Mouse (Mus musculus): ENCODE data around the gene Slc7a15.

DNA sequence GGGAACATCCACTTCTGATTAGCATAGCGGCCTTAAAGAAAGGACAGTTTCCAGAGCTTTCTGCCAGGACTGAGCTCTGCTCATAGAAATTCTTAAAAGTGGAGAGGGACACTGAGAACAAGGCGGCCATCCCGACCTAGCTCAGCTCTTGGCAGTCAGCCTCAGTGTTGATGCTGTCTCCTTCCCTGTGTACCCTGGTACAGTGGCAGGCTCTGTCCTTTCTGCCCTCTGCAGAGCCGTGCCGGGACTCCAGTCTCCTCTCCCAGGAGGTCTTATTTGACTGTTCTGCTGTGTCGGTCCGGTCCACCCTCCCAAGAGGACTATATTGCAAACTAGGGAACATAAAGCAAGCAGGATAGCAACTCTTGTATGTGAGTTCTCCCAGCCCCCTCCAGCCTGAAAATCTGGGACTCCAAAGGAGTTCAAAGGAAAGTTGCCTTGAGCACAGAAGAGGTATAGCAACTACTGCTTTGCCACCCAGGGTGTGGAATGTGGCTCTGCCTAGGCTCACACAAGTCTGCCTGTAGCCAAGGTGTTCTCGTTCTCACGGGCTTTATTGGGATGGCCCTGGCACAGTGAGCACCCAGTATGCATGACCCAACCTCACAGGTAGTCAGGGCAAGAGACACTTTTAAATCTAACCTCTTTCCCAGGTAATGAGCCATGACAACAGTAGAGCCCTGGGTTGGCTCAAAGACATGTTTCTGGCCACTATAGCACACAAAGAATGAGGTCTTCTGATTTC is 62.5 kb downstream of the Slc7a15 start:
- TF ChIP-seq POLR2A (IDR thresholded peaks at IDR 0.05; ENCODE audit: insufficient read depth, low read length) (no peak), CTCF (IDR thresholded peaks at IDR 0.05; ENCODE audit: low read depth, low read length) (no peak), EP300 (IDR thresholded peaks at IDR 0.05; ENCODE audit: insufficient read depth, low read depth, low read length) (no peak)
